Mouse (Mus musculus): ENCODE measurements around the gene Slc35a5.

The Slc35a5 gene

GRCm38 (mm10) chr16:45158522-45159388 lies at the start of gene Slc35a5, which contains the start of gene Atg3:
Slc35a5 (minus strand) TSS chr16:45158706.
Atg3 (plus strand) TSS chr16:45158785.
- peak; percentile 96 to 97 for DNase-seq

GRCm38 (mm10) chr16:45204859-45205670 lies 46.6 kb upstream of the Slc35a5 start:
- DNase-seq = peak; percentile 30 to 31

- no peak for DNase-seq
Measured at GRCm38 (mm10) chr16:45204438-45204837, 45.9 kb upstream of the Slc35a5 start.

- peak; percentile 16 to 45 for DNase-seq
Measured at GRCm38 (mm10) chr16:45201395-45201794, 42.9 kb upstream of the Slc35a5 start.

GRCm38 (mm10) chr16:45196816-45197215 lies 38.3 kb upstream of the Slc35a5 start:
- peak; percentile 85 to 87 for DNase-seq

DNA sequence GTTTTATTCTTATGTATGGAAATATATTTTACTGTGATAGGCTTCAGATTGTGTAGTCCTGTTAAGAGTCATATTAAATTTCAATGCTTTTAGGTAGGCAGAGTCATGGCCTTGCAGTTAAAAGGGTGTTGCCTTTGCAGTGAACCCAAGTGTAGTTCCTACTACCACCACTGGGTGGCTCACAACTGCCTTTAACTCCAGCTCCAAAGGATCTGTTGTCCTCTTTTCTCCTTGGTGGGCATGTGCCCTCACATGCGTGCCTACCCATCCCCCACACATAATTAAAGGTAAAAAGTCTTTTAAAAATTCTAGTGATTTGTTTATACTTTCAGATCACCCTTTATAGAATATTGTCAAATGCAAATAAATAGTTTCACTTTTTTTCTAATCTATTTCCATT lies 34.1 kb upstream of the Slc35a5 start:
- DNase-seq = peak; percentile 88 to 93

GRCm38 (mm10) chr16:45181824-45182223 lies 23.3 kb upstream of the Slc35a5 start:
- no peak for DNase-seq

DNA sequence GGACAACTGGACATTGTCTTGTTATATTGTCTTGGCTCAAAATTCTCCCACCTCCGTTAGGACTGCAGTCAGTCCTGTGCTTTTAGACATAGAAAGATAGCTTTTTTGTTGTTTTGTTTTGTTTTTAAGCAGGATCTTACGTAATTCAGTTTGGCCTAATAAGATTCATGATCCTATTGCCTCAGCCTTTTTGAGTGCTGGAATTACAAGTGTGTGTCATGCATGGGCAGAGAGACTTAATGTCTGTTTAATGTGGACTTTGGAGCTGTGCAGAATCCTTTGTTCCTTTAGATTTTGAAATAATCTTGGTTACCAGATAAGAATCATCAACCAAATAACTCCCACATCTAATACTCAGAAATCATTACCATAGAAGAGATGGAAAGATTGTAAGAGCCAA lies 20.0 kb upstream of the Slc35a5 start:
- no peak for DNase-seq

GRCm38 (mm10) chr16:45159389-45159716 lies 847 bp upstream of the Slc35a5 start:
- DNase-seq = no peak

- peak; percentile 87 to 88 for DNase-seq
Measured at GRCm38 (mm10) chr16:45158136-45158521, 377 bp downstream of the Slc35a5 start.

DNA sequence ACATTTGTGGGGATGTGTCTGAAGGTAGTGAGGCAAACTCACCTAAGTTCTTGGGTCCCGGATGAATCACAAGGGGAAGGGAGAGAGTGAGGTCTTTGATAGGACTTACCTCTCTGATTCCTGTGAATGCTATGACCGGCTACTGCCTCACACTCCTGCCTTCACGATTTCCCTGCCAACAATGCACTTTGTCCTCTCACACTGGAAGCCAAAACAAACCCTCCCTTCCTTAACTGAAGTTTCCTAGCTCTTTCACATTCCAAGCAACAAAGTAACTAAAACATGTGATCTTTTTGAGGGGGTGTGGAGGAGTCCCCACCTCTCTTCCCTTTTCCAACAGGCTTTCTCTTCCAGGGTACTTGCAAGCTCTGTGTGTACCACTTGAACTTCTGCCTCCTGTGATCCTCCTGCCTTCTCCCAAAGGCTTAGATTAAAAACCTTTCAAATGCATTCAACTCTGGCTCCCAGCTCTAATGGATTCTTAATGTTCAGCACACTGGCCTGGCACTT lies 3.7 kb downstream of the Slc35a5 start:
- DNase-seq = no peak

DNA sequence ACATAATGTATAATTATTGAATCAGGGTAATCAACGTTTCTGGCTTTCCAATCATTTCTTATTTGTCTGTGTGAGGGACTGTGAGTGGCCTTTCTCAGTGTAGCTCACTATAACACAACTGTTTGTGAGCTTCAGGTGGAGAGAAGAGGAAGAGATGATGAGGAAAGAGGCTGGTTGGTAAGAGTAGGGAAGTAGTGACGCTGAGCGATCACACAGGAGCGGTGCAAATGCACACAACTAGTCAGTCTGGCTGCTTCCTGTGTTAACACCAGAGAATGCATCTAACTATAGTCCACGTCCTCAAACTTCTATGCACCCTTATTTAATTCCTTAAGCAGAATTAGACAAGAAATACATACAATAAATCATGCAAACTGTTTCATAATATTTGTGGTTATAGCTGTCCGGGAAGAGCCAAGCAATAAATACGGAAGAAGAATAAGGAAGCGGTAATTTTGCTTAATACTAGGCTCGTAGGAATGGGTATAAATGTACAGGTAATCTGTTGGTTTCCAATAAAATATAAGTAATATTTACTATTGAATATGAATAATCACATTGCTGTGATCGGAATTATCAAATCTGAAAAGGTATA lies 9.9 kb downstream of the Slc35a5 start:
- DNase-seq = no peak

DNA sequence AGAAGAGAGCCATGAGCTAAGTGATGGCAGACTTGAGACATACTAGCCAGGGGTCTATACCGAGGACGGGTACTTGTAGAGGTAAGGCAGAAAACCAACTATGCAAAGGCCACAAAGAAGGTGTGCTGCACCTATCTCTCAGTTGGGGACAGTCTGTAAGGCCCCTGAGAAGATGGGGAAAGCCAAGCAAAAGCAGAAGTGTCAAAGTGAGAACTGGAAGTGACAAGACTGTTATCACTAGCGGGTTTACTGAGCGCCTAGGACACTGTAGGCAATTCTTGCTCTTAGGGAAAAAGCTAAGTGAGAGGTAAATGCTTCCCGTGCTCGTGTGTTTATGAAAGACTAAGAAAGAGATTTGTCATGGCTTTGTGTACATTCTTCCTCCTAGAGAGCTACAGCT lies 13.4 kb downstream of the Slc35a5 start:
- no peak for DNase-seq

- no peak for DNase-seq
Measured at GRCm38 (mm10) chr16:45142565-45142964, 15.9 kb downstream of the Slc35a5 start.

DNA sequence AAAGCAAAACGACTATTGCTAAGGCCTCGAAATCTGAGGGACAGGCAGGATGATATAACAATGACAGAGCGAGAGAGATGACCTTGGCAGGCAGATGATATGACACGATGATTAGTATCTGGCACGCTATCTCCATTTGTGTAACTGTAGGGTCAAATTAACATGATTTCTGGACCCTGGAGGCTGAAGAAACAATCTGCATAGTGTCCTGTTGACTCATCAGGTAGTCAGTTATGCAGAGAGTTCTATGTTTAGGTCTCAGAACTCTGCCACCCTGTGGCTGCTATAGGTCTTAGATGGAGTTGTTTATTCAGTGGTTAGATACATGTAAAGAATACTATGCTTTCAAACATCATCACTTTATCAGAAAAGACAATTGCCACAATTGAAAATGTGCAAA lies 16.8 kb downstream of the Slc35a5 start:
- DNase-seq = no peak

DNA sequence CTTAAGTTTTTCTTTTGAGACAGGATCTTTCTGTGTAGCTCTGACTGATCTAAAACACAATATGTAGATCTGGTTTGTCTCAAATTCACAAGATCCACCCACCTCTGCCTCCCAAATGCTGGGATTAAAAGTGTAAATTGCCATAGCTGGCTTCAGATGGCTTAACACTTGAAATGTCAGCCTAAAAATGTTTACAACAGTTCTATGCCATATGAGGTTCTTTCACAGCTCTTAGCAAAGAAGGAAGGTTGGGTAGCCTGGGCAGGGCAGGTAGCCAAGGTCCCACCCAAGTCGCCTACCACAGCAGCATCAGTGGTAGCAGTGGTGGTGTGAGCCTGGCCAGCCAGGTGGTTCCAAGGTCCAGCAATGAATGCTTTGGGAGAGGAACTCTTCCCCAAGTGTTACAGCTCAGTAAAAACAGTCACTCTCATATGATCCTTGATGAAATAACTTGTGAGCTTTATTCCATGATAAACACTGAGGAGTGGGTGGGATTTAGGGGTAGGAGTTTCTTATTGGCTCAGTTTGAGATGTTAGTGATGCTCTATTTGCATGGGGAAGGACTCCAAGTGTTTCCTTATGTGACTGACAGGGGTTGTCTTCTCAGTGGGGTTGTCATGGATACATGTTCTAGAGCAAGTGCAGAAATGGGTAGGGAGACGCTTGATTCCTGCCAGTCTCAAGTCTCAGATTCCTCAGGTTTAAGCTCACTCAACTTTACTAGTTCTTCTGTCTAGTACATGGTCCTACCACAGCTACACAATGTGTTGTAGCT lies 30.4 kb downstream of the Slc35a5 start:
- DNase-seq = no peak

GRCm38 (mm10) chr16:45124230-45125203 lies 34.0 kb downstream of the Slc35a5 start:
- DNase-seq = no peak

DNA sequence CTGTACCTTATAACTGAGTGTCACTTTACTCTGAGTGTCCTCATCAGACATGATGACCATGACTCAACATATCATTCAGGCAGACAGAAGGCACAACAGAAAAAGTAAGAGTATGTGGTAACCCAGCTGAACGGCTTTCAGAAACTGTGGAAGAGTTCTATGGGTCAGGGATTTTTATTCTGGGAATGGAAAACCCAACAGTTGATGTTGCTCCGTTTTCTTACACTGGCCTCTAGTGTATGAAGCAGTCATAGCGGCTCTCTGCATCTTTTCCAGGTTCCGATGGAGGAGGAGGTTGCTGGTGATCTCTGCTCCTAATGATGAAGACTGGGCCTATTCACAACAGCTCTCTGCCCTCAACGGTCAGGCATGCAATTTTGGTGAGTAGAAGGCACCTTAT lies 35.9 kb downstream of the Slc35a5 start:
- DNase-seq = peak; percentile 43

GRCm38 (mm10) chr16:45120844-45121425 lies 37.6 kb downstream of the Slc35a5 start:
- DNase-seq = peak; percentile 85 to 88

DNA sequence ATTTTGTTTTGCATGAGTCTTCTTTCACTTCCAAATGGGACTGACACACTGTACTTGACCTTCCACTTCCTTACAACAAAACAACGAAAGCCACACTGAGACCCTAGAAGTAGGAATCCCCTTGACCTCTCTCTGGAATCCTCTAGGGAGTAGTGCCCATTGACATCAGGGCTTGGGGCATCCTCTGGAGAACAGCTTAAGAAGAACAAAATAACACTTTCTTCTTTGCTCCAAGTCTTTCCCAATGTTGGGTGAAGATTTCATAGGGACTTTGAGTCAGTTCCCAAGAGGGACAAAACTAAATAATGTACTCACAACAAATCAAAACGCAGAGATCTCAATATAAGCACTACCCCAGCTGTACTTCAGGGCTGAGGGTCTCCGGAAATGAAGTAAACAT lies 39.7 kb downstream of the Slc35a5 start:
- no peak for DNase-seq

DNA sequence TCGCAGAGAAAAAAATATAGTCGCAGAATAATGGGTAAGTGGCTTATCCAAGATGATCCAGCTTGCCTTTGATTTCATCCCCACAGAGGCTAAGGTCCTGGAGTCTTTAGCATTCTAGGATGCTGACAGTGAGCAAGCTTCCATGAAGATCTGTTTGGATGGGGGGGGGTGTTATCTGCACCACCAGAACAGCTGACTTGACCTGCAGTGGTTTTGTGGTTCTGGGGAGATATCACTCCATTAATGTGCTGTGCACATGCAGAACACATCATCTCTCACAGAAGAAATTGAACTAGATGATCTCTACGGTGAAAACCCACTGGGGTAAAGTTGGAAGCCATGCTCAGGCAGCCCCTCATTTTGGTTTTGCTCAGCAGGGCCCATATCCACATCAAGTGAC lies 41.3 kb downstream of the Slc35a5 start:
- DNase-seq = no peak
